Mouse (Mus musculus): ENCODE data around the gene Ssxb10. TPM values are rescaled to one million over a fixed set of nuclear protein-coding genes. Genes with fewer than 3 reads are reported as not detected.

Ssxb10 gene
- total and polyA plus RNA-seq, 3 experiments = not detected

Other genes starting within 250 kb of the Ssxb10 start
- 47.0 and 58.1 TPM in 2 replicates for gene Was, start 236.9 kb upstream of the Ssxb10 start, total RNA-seq (2012; rRNA removed)
- 53.9 and 63.5 TPM in 2 replicates for gene Was, start 236.9 kb upstream of the Ssxb10 start, total RNA-seq (2014; rRNA removed)
- gene Was, start 236.9 kb upstream of the Ssxb10 start, polyA plus RNA-seq (2012; ENCODE audit: insufficient read length, low read depth) = 75.6 and 83.7 TPM in 2 replicates
- 9.3 and 11.9 TPM in 2 replicates for gene Wdr13, start 194.5 kb upstream of the Ssxb10 start, total RNA-seq (2012; rRNA removed)
- 7.6 and 9.4 TPM in 2 replicates for gene Wdr13, start 194.5 kb upstream of the Ssxb10 start, total RNA-seq (2014; rRNA removed)
- 12.7 and 13.0 TPM in 2 replicates for gene Wdr13, start 194.5 kb upstream of the Ssxb10 start, polyA plus RNA-seq (2012; ENCODE audit: insufficient read length, low read depth)
- 681 and 877 TPM in 2 replicates for gene Rbm3, start 181.5 kb upstream of the Ssxb10 start, total RNA-seq (2012; rRNA removed)
- 2,152 and 2,409 TPM in 2 replicates for gene Rbm3, start 181.5 kb upstream of the Ssxb10 start, total RNA-seq (2014; rRNA removed)
- 639 and 778 TPM in 2 replicates for gene Rbm3, start 181.5 kb upstream of the Ssxb10 start, polyA plus RNA-seq (2012; ENCODE audit: insufficient read length, low read depth)
- gene Tbc1d25, start 151.2 kb upstream of the Ssxb10 start, total RNA-seq (2012; rRNA removed) = 6.0 and 6.3 TPM in 2 replicates
- gene Tbc1d25, start 151.2 kb upstream of the Ssxb10 start, total RNA-seq (2014; rRNA removed) = 2.3 and 2.4 TPM in 2 replicates
- gene Tbc1d25, start 151.2 kb upstream of the Ssxb10 start, polyA plus RNA-seq (2012; ENCODE audit: insufficient read length, low read depth) = 10.2 and 10.4 TPM in 2 replicates
- 64.3 and 71.0 TPM in 2 replicates for gene Ebp, start 133.9 kb upstream of the Ssxb10 start, total RNA-seq (2012; rRNA removed)
- gene Ebp, start 133.9 kb upstream of the Ssxb10 start, total RNA-seq (2014; rRNA removed) = 44.0 and 46.4 TPM in 2 replicates
- gene Ebp, start 133.9 kb upstream of the Ssxb10 start, polyA plus RNA-seq (2012; ENCODE audit: insufficient read length, low read depth) = 66.6 and 70.9 TPM in 2 replicates
- gene Porcn, start 120.9 kb upstream of the Ssxb10 start, total RNA-seq (2012; rRNA removed) = 0.08 and 0.64 TPM in 2 replicates
- gene Porcn, start 120.9 kb upstream of the Ssxb10 start, total RNA-seq (2014; rRNA removed) = not detected in 2 replicates
- gene Porcn, start 120.9 kb upstream of the Ssxb10 start, polyA plus RNA-seq (2012; ENCODE audit: insufficient read length, low read depth) = not detected in 2 replicates
- 17.0 and 20.1 TPM in 2 replicates for gene Ftsj1, start 75.0 kb upstream of the Ssxb10 start, total RNA-seq (2012; rRNA removed)
- gene Ftsj1, start 75.0 kb upstream of the Ssxb10 start, total RNA-seq (2014; rRNA removed) = 17.7 and 22.3 TPM in 2 replicates
- 29.1 and 31.6 TPM in 2 replicates for gene Ftsj1, start 75.0 kb upstream of the Ssxb10 start, polyA plus RNA-seq (2012; ENCODE audit: insufficient read length, low read depth)
- gene Slc38a5, start 56.3 kb upstream of the Ssxb10 start, total RNA-seq (2012; rRNA removed) = not detected in 2 replicates
- gene Slc38a5, start 56.3 kb upstream of the Ssxb10 start, total RNA-seq (2014; rRNA removed) = not detected in 2 replicates
- gene Slc38a5, start 56.3 kb upstream of the Ssxb10 start, polyA plus RNA-seq (2012; ENCODE audit: insufficient read length, low read depth) = not detected in 2 replicates
- not detected in 2 replicates for gene Ssxb9, start 39.6 kb downstream of the Ssxb10 start, total RNA-seq (2012; rRNA removed)
- gene Ssxb9, start 39.6 kb downstream of the Ssxb10 start, total RNA-seq (2014; rRNA removed) = not detected in 2 replicates
- not detected in 2 replicates for gene Ssxb9, start 39.6 kb downstream of the Ssxb10 start, polyA plus RNA-seq (2012; ENCODE audit: insufficient read length, low read depth)
- not detected in 2 replicates for gene Ssxb1, start 85.9 kb downstream of the Ssxb10 start, total RNA-seq (2012; rRNA removed)
- gene Ssxb1, start 85.9 kb downstream of the Ssxb10 start, total RNA-seq (2014; rRNA removed) = not detected in 2 replicates
- not detected in 2 replicates for gene Ssxb1, start 85.9 kb downstream of the Ssxb10 start, polyA plus RNA-seq (2012; ENCODE audit: insufficient read length, low read depth)
- gene Ssxb2, start 134.3 kb downstream of the Ssxb10 start, total RNA-seq (2012; rRNA removed) = not detected in 2 replicates
- gene Ssxb2, start 134.3 kb downstream of the Ssxb10 start, total RNA-seq (2014; rRNA removed) = not detected in 2 replicates
- gene Ssxb2, start 134.3 kb downstream of the Ssxb10 start, polyA plus RNA-seq (2012; ENCODE audit: insufficient read length, low read depth) = not detected in 2 replicates
- not detected in 2 replicates for gene Gm14459, start 197.5 kb downstream of the Ssxb10 start, total RNA-seq (2012; rRNA removed)
- gene Gm14459, start 197.5 kb downstream of the Ssxb10 start, total RNA-seq (2014; rRNA removed) = not detected in 2 replicates
- not detected in 2 replicates for gene Gm14459, start 197.5 kb downstream of the Ssxb10 start, polyA plus RNA-seq (2012; ENCODE audit: insufficient read length, low read depth)
- gene Ssxb6, start 220.8 kb downstream of the Ssxb10 start, total RNA-seq (2012; rRNA removed) = not detected in 2 replicates
- gene Ssxb6, start 220.8 kb downstream of the Ssxb10 start, total RNA-seq (2014; rRNA removed) = not detected in 2 replicates
- gene Ssxb6, start 220.8 kb downstream of the Ssxb10 start, polyA plus RNA-seq (2012; ENCODE audit: insufficient read length, low read depth) = not detected in 2 replicates

Measured in CH12.LX (cell line).